Mouse (Mus musculus): ENCODE results near the gene Hoxb7.

DNA sequence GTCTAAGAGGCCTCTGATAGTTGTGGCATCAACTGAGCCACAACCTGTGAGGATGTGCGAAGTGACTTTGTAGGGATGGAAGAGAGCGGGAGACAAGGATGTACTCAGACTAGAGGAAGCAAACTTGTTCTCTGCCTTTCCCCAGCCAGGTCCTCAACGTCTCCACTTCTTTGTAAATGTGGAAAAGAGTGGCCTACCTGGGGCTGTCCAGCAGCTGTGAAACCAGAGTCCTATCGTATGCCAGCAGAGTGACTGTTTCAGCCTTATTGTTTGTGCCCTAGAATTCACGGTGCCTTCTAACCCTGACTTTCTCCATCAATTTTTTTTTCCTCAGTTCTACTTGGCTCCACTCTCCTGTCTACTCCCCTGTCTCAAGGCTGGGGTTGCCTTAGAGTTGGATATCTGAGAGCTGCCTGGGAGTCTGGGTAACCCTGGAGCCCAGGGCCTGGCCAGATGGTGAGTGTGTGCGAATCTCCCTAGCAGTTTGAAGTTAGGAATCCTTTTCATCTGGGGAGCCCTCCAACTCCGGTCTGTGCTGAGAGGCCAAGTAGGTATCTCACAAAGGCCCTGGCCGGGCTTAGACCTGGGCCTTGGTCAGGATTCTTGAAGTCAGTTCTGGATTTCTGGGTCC, 21.9 kb upstream of the Hoxb7 start:
- TF ChIP-seq CTCF (IDR thresholded peaks at IDR 0.05; ENCODE audit: low read depth) (no peak), EP300 (IDR thresholded peaks at IDR 0.05; ENCODE audit: low read depth) (no peak)

Measured in liver, embryonic 14.5 days (tissue).